Mouse (Mus musculus) left cerebral cortex, postnatal 25 days (tissue): ENCODE results near the gene Gm37240. TPM values are rescaled to one million over a fixed set of nuclear protein-coding genes. Genes with fewer than 3 reads are reported as not detected.

ENCODE experiments used
- DNase-seq, 2 experiments: peaks; one replicate each; pipeline ENCODE4 v3.0.0; 2022; ENCODE audit warnings: low spot score in 2 of 2, mixed read lengths in 1 of 2
- intact Hi-C: fragments of 180-260 bp; cut with DNase I; formaldehyde crosslinking; loops from one replicate; pipeline ENCODE4 v1.15.1; 2025
- total RNA-seq, 2 experiments: library from RNA; stranded (reverse); gene quantifications; 2 replicates each; pipeline ENCODE4 v1.2.3; 2021

The Gm37240 gene
- total RNA-seq, 2 experiments from 2014 or later, result 0.69 to 2.2 TPM

- DNase-seq, result peak in 1 of 2 experiments; percentile 49
Measured at GRCm38 (mm10) chr3:84688176-84688575, 1199.1 kb downstream of the Gm37240 start.

DNA sequence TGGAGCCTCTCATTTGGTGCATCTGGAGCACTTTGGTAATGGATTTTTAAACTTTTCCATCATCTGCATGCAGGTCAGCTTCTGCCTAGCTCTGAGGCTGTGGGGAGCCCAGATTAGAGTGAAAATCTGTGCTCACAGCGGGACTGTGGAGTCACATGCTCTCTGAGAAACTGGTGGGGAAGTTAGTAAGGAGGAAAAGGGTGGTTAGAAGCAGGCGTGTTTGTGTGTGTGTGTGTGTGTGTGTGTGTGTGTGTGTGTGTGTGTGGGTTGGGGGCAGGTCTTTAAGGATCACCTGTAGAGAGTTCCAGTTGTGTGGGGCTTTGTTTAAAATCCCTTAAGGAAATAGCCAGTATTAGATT is 1199.9 kb downstream of the Gm37240 start:
- intact Hi-C loops, result no loop called here
- no peak for DNase-seq

More at GRCm38 (mm10) chr3:84688176-84688575, 1199.1 kb downstream of the Gm37240 start:
- intact Hi-C loops, result no loop called here

DNA sequence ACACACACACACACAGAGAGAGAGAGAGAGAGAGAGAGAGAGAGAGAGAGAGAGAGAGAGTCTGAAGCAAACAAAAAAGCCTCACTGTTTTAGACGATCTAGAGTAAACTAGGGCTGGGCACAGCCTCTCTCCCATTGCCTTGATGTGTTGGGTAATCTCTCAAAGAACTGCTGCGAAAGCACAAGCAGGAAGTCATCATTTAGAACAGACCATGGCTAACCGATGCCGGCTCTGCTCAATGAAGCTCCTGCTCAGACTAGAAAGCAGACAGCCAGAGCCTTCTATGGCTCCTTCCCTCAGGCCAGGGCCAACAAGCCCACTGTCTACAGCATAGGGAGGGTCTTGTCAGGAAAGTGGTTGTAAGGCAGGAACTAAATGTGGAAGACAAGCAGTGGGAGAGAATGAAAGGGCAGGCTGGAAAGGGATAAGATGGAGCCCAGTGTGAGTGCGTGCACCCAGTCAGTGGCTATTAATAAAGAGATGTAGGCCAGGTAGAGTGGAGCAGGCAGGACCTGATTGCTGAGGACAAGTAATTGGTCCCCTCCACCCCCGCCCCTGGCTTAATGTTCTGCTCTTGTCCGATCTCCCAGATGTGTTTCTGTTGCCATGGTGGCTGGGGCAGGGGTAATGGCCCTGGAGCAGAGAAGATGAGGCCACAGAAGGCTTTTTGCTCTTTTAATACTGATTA is 1200.4 kb downstream of the Gm37240 start:
- DNase-seq, result no peak
- intact Hi-C loops, result no loop called here

DNA sequence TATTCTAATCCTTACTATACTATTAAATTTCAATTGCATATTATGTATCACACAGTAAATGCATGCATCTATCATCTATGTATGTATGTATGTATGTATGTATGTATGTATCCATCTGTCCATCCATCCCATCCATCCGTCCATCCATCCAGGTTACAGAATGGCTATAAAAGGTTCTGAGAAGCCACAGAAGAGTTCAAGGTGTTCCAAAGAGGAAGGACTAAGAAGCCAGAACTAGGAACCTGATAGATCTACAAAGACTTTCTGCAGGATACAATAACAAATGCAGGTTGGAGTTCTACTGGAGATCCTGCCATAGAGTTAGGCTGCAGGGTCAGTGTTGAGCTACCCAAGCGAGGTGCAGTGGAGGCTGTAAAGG is 1201.0 kb downstream of the Gm37240 start:
- intact Hi-C loops, result no loop called here
- no peak for DNase-seq

GRCm38 (mm10) chr3:84685662-84686293 is 1201.5 kb downstream of the Gm37240 start:
- DNase-seq, result no peak
- intact Hi-C loops, result no loop called here

DNA sequence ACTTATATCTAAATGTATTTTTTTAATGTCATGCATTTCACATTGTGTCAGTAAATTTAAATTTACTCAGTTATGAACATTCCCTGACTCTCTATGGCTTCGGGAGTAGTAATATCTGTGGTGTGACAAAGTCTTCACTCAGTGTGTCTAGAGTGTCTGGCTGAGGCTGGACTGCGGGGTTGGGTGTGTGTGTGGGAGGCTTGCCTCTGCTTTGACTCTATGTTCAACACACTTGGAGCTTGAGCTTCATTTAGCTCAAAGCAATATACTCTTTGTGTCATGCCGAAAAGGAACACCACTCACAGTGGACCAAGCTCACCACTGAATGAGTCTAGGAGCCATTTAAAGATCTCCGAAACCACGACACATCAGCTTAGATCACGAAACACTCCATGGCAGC is 1203.5 kb downstream of the Gm37240 start:
- DNase-seq, result no peak
- intact Hi-C loops, result loop anchor here (5.0 kb wide), 1 partner anchor 66 kb away; no protein-coding TSS in a partner anchor

GRCm38 (mm10) chr3:84681699-84682098 is 1205.6 kb downstream of the Gm37240 start:
- intact Hi-C loops, result loop anchor here (5.0 kb wide), 1 partner anchor 64 kb away; no protein-coding TSS in a partner anchor
- no peak for DNase-seq

- no peak for DNase-seq
- intact Hi-C loops, result loop anchor here (5.0 kb wide), 1 partner anchor 63 kb away; no protein-coding TSS in a partner anchor
Measured at GRCm38 (mm10) chr3:84680062-84680461, 1207.3 kb downstream of the Gm37240 start.

DNA sequence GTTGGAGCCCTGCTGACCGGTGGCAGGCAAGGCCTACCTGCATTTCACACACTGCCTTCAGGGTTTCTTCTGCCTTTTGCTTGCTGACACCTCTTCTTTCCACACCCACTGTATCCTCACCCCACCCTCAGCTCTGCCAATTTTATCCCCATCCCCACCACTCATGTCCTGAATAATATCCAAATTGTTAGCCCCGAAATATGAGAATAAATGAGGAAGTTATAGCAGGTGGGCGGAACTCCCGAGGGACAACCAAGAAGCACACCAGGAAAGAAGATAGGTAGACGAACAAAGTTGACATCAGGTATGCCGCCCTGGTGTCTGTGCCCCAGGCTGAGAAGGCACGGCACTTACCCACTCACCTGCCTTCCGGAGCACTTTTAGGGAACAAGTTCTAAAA is 1207.8 kb downstream of the Gm37240 start:
- intact Hi-C loops, result no loop called here

GRCm38 (mm10) chr3:84678891-84679290 is 1208.4 kb downstream of the Gm37240 start:
- intact Hi-C loops, result no loop called here

More for the DNA sequence above, 1207.8 kb downstream of the Gm37240 start:
- no peak for DNase-seq

DNA sequence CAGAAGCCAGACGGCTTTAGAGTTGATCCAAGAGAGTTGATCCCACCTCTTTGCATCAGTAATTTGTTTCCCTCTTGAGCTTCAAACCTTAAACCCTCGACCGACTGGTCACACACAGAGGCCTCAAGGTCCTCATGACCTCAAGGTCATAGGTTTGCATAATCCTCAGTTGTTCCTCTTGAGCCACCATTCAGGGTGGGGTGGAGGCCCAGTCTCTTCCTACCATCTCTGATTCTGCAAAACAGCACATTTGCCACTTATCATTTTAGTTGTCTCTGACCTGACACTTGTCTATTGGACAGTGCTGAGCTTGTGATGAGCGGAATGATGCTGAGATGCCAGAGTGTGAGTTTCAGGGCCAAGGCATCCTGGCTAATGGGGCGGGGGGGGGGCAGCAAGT is 1211.6 kb downstream of the Gm37240 start:
- DNase-seq, result no peak
- intact Hi-C loops, result no loop called here

More at GRCm38 (mm10) chr3:84678891-84679290, 1208.4 kb downstream of the Gm37240 start:
- no peak for DNase-seq

DNA sequence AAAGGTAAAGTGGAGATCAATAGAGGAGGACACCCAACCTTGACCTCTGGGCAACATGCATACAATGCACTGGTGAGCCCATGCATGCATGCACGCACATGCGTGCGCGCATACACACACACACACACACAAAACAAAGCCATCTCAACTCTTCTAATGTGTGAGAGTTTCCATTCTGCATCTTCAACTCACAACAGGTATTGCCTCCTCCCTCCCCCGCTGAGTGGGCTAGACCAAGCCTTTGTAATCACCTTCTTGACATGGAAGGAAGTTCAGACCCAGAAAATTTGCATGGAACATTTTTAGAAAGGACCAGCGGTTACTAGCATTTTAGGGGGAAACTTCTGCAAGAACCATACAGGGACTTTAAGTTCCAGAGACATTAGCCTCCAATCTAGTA is 1213.8 kb downstream of the Gm37240 start:
- intact Hi-C loops, result no loop called here
- no peak for DNase-seq

GRCm38 (mm10) chr3:84672136-84672535 is 1215.2 kb downstream of the Gm37240 start:
- DNase-seq, result no peak
- intact Hi-C loops, result no loop called here

DNA sequence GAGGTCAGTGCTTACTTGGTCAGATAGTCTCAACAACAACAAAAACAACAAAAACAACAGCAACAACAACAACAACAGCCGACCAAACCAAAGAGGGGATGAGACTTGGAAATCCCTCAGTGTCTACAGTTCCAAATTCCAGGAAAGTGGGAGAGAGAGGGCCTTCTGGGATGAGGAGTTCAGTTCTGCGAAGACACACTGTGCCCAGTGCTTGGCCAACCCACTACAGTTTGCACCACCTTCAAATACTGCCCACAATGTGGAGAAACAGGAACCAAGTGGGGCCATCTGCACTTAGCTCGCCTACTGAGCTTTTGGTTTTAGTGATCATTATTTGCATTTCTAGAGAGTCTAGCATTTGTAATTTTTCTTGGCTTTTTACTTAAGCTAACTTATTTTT is 1218.4 kb downstream of the Gm37240 start:
- intact Hi-C loops, result no loop called here
- no peak for DNase-seq

GRCm38 (mm10) chr3:84665255-84666073 is 1221.9 kb downstream of the Gm37240 start:
- peak in 1 of 2 experiments; percentile 28 for DNase-seq

GRCm38 (mm10) chr3:84664686-84665085 is 1222.6 kb downstream of the Gm37240 start:
- no peak for DNase-seq
- intact Hi-C loops, result no loop called here

More at GRCm38 (mm10) chr3:84665255-84666073, 1221.9 kb downstream of the Gm37240 start:
- intact Hi-C loops, result no loop called here

GRCm38 (mm10) chr3:84663858-84664257 is 1223.5 kb downstream of the Gm37240 start:
- no peak for DNase-seq
- intact Hi-C loops, result no loop called here

GRCm38 (mm10) chr3:84663079-84663478 is 1224.2 kb downstream of the Gm37240 start:
- intact Hi-C loops, result no loop called here
- no peak for DNase-seq

DNA sequence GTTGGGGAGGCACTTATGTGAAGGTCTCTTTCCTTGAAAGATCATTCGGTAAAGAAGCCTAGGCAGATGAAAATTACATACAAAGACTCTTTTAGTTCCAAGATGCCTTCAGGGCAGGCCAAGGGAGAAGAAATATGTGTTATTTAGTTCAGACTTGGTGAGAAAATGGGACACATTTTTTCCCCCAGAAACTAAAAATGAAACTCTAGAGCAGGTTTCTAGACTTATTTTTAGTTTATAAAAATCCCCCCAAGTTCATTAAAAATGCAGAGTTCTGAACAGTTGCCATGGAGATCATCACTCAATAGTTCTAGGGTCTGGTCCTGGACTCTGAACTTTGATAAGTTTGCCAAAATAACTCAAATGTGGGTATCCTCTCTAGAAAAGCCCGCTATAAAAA is 1226.9 kb downstream of the Gm37240 start:
- DNase-seq, result no peak

DNA sequence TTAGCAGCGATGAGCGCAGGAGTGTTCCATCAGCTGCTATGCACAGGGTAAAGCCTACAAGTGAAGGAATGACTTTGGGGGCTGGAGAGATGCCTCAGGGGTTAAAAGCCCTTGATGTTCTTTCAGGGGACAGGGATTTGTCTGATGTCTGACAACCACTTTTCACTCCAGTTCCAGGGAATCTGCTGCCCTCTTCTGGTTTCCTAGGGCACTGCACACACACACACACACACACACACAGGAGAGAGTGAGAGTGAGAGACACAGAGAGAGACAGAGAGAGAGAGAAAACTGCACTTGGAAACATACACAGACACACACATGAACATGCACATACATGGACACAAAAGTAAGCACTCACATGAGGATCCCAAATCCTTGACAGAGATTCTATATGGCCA is 1228.4 kb downstream of the Gm37240 start:
- intact Hi-C loops, result no loop called here
- DNase-seq, result no peak

More for the DNA sequence above, 1226.9 kb downstream of the Gm37240 start:
- intact Hi-C loops, result no loop called here
